Mouse (Mus musculus) layer of hippocampus, adult 11-12 months (tissue): Measurements from ENCODE around the gene Tex2.
"Not testable (repeated sequence)": the region's sequence is repeated elsewhere in the genome, so short reads cannot be mapped to it uniquely, and the experiment has no call there.

Experiments used
- DNase-seq: peaks from one replicate; pipeline ENCODE4 v3.0.0; 2022; ENCODE audit warnings: low spot score

Tex2 gene

GRCm38 (mm10) chr11:106506211-106506610, 107.0 kb downstream of the Tex2 start:
- DNase-seq, result no peak

- DNase-seq, result no peak
Measured at GRCm38 (mm10) chr11:106504129-106504528, 109.1 kb downstream of the Tex2 start.

- DNase-seq, result peak; percentile 50
Measured at GRCm38 (mm10) chr11:106503425-106503717, 109.9 kb downstream of the Tex2 start.

DNA sequence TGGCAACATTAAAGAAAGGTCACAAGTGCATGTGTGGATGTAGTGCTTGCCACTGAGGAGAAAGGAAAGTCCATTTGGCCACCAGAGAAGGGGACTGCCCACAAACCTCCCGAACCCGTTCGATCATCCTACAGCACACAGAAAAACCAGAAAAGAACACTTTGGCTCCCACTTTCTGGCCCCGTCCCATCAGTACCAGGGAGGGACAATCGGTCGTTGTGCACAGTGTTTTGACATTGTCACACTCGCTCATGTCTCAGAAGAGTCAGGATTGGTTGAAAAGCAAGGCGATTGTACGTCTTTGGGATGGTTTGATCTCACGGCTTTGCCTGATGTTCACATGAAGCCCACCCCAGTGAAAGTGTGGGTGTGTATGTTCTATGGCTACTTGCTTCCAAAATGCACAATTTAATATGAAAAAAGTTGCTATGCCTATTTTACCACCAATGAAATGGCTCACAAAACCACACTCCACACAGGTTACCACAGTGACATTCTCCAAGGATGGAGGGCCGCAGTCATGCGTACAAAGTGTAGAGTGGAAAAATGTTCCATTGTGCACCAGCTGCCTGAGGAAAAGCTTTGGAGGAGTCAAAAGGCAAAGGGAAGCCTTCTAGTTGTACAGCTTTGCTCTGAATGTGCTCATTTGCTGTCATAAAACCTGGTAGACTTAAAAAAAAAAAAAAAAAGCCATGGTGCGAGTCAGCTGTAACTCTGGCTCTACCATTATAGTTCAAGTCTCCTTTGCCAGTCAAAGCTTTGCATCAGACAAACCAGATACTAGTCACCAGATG, 110.4 kb downstream of the Tex2 start:
- DNase-seq, result no peak

- no peak for DNase-seq
Measured at GRCm38 (mm10) chr11:106502159-106502505, 111.1 kb downstream of the Tex2 start.

- DNase-seq, result peak; percentile 64
Measured at GRCm38 (mm10) chr11:106501308-106502158, 111.7 kb downstream of the Tex2 start.

DNA sequence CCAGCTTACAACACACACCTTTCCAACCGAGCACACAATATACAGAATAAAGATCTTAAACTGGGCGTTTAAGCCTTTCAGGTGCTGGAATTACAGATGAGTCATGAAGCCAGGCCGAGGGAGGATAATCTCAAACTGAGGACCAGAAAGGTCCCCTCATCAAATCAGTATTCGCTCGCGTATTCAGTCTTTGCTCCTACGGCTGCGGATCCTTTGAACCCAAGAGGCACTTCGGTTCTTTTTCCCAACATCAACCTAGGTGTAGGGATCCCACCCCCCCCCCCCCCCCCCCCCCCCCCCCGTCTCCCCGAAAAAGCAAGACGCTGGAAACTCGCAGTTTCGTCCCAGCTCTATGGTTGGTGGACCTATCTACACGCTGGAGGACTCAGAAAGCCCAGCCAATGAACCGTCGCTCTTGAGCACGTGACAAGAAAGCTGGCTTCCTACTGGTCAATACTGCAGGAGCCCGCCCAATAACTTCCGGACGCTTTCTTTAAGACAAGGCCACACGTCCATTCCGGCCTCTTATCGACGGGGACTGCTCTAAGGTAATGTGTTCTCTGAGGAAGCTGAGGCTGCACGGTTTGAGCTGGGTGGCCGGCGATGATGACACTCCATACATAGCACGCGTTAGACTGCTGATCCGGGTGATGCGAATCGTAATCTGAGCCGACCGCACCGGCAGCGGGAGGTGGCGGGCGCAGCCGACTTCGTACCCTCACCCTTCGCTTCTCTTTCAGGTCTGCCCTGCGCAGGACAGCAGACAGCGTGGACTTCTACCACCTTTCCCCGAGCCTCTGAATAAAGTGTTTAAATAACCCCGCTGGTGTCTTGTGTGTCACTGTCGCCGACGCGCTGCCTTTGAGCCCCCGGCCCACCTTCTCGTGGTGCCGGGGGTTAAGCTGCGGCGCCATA, 112.6 kb downstream of the Tex2 start:
- peak; percentile 98 for DNase-seq

- DNase-seq, result no peak
Measured at GRCm38 (mm10) chr11:106498739-106499379, 114.4 kb downstream of the Tex2 start.

GRCm38 (mm10) chr11:106497926-106498325, 115.3 kb downstream of the Tex2 start:
- no peak for DNase-seq

DNA sequence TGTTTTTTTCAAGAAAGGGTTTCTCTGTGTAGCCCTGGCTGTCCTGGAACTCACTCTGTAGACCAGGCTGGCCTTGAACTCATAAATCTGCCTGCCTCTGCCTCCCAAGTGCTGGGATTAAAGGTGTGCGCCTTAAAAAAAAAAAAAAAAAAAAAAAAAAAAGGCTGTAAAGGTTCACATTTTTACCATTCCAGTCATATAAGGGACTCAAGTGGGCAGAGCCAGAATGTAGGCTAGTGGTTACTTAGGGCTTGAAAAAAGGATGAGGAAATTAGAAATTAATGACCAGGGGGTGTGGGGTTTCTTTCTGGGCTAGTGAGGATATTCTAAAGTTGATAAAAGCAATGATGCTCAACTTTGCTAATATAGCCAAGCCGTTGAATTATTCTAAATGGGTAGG, 116.2 kb downstream of the Tex2 start:
- DNase-seq, result not testable (repeated sequence)

DNA sequence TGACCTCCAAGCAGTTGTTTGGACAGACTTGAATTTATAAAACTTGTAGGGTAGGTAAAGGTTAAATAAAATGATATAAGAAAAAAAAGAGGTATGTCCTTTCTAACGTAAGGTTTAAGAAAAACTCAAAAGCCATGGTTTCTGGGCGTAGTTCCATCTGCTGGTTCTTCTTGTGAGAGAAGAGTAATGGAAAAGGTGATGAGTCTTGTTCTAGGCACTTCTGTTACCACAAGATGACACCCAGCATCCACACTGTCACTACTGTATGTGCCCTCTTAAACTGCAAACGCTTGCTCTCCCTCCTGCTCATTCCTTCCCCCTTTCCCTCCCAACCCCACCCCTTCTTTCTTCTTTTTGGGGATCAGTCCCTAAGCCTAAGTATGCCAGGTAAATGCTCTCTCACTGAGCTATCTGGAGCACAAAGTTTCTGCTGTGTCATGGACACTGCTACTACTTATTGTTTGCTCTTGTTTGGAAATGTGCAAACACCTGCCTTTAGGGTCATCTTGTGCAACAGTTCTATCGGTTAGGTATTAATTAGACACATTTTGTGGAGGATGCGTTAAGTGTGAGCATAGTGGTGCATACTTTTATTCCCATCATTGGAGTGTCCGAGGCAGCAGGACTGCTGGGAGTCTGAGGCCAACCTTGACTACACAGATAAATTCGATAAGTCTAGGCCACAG, 120.1 kb downstream of the Tex2 start:
- DNase-seq, result no peak

DNA sequence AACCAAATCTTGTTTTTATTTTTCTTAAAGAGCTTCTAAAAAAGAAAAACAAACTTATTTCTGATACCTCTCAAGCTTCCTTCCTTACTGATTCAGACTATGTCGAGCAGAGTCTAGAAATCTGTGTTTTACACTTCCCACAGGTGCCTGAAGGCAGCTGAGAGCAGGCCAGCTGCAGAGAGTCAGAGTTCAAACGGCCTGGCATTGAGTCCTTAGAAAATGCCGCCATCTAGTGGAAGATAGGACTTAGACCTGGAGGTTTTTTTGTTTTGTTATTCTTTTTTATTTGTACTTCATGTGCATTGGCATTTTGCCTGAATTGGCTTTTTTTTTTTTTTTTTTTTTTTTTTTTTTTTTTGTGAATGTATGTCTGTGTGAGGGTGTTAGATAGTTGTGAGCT, 121.8 kb downstream of the Tex2 start:
- no peak for DNase-seq

GRCm38 (mm10) chr11:106490600-106490999, 122.6 kb downstream of the Tex2 start:
- not testable (repeated sequence) for DNase-seq

- no peak for DNase-seq
Measured at GRCm38 (mm10) chr11:106490057-106490456, 123.2 kb downstream of the Tex2 start.

DNA sequence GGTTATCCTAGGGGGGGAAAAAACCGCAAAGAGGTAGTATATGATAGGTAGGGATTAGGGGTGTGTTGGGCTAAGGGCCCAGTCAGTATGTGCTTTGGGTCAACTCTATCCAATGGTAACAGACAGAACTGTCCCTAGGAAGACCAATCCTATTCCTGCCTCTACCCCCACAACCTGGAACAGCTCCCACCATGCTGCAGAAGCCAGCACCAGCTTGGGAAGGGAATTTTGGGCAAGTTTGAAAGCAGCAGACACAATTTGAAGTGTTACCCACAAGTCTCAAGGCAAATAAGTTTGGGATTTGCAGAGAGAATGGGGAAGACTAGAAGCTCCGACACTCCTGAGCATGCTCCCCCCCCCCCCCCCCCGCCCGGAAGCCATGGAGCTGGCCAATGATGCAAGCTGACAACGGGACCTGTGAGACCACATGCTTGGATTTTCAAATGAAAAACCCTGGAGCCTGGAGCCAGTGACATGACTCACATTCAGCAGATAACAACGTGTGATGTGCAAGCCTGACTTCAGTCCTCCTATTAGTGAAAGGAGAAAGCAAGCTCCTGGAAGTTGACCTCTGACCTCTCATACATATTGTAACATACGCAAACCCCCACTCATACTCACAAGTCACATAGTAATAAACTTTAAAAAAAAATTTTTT, 124.1 kb downstream of the Tex2 start:
- no peak for DNase-seq

GRCm38 (mm10) chr11:106488126-106488561, 125.1 kb downstream of the Tex2 start:
- DNase-seq, result no peak

GRCm38 (mm10) chr11:106487733-106488115, 125.5 kb downstream of the Tex2 start, which contains the start of gene Ern1:
Ern1 (minus strand) TSS chr11:106487852.
- DNase-seq, result peak; percentile 94

DNA sequence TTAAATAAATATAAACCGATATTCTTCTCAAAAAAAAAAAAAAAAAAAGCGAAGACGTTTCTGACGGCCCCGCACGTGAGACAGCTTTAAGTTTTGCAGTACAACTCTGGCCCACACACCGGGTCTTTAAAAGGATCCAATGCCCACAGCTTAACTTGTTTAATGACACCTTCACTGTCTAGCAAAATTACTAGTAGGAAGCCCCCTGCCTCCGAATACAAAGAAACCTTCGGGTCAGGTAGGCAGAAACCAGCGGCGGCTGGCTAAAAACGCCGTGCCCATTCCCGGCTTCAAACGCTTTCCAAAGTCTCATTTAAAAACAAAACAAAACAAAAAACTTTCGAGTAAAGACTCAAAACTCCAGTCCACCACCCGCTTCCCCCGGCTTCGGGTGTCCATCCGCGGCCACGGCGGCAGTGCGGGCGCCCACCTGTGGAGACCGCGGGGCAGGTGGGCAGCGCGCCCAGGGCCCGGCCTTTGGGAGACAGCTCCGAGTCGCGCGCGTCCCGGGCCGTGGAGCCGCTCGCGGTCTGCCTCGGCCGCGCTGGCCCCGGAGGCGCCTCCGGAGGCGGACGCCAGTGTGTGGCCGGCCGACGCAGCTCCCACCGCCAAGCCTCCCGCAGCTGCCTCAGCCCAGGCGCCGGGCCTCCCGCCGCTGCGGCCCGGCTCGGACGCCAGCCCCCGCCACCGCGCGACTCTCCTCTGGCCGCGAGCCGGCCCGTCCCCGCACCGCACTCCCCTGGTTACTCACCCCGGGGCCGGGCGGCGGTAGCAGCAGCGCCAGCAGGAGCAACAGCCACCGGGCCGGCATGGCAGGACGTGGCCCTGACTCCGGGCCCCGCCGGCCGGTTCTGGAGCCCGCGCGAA, 126.1 kb downstream of the Tex2 start:
- no peak for DNase-seq

GRCm38 (mm10) chr11:106486042-106486865, 127.0 kb downstream of the Tex2 start:
- no peak for DNase-seq
